Mouse (Mus musculus) splenic B cell, adult 2 months (primary cell): Measurements from ENCODE around the gene Tgif1.
A peak's percentile ranks its signal among the peaks of the same experiment; 100 is the strongest.
"Not testable (repeated sequence)": the region's sequence is repeated elsewhere in the genome, so short reads cannot be mapped to it uniquely, and the experiment has no call there.

Experiments used
- DNase-seq: peaks from one replicate; pipeline ENCODE4 v3.0.0-alpha.2; 2011; ENCODE audit warnings: low read depth, low spot score
- H3K27me3 ChIP-seq: 2 replicates; pipeline ENCODE4 v1.6.1; 2012; ENCODE audit warnings: mild to moderate bottlenecking, low read length, moderate library complexity, mixed read lengths; ENCODE audit not compliant: control insufficient read depth, poor library complexity, insufficient read depth, severe bottlenecking
- H3K36me3 ChIP-seq: 2 replicates; pipeline ENCODE4 v1.6.1; 2012; ENCODE audit warnings: mild to moderate bottlenecking, low read length, moderate library complexity, mixed read lengths; ENCODE audit not compliant: control insufficient read depth, poor library complexity, insufficient read depth, severe bottlenecking

The Tgif1 gene

GRCm38 (mm10) chr17:70838533-70838932 is 14.8 kb downstream of the Tgif1 start:
- peaks cover 12% of the 10 kb centered on the region for H3K36me3 ChIP-seq
- no peaks in the 10 kb centered on the region for H3K27me3 ChIP-seq
- DNase-seq, result no peak

DNA sequence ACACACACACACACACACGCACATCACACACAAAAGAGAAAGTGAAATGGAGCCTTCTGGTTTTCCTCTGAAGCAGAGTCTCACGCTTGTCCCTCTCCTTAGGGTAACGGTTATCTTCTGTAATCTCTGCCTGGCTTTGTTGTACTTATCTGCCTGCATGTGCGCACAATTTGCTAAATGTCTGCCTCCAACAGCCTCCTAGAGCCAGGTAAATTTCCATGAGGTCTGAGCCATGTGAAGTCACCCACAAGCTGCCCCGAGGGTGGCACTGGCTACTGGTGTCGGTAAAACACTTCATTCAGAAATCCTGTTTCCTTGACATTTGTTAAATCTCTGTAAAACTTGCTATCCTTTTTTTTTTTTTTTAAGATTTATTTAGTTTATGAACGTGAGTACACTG is 15.3 kb downstream of the Tgif1 start:
- Histone ChIP-seq H3K36me3 (peaks cover 7% of the 10 kb centered on the region; the same call in 1 of the 2 replicates), H3K27me3 (no peaks in the 10 kb centered on the region)
- DNase-seq, result no peak

DNA sequence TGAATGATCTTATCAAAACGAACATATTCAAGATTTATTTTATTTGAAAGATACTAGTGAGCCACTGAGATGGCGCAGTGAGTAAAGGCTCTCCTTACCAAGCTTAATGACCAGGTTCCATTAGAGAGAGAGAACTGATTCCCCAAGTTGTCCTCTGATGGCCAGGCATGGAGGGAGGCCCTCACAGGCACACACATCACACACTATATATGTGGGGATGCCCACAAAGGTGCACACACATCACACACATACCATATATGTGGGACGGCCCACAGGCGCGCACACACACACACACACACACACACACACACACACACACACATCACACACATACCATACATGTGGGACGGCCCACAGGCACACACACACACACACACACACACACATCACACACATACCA is 15.9 kb downstream of the Tgif1 start:
- not testable (repeated sequence) for DNase-seq, H3K36me3 ChIP-seq, H3K27me3 ChIP-seq

DNA sequence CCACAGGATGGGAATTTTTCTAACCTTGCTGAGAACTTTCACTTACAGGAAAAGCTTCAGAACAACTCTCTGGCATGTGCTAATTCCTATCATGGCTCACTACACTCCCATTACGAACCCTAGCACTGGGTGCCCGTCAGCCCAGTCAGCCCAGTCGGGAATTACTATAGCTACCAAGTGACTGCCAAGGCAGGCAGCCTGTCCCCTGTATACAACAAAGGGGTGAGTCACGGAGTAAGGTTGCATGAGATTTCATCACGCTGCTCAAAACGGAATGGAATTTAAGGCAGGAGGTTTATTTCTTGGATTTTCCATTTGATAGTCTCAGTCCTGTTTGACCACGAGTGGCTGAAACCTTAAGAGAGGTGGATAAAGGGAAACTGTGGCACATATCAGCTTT is 16.5 kb downstream of the Tgif1 start:
- H3K27me3 ChIP-seq, result no peaks in the 10 kb centered on the region
- H3K36me3 ChIP-seq, result peaks cover 5% of the 10 kb centered on the region; the same call in 1 of the 2 replicates
- DNase-seq, result no peak

DNA sequence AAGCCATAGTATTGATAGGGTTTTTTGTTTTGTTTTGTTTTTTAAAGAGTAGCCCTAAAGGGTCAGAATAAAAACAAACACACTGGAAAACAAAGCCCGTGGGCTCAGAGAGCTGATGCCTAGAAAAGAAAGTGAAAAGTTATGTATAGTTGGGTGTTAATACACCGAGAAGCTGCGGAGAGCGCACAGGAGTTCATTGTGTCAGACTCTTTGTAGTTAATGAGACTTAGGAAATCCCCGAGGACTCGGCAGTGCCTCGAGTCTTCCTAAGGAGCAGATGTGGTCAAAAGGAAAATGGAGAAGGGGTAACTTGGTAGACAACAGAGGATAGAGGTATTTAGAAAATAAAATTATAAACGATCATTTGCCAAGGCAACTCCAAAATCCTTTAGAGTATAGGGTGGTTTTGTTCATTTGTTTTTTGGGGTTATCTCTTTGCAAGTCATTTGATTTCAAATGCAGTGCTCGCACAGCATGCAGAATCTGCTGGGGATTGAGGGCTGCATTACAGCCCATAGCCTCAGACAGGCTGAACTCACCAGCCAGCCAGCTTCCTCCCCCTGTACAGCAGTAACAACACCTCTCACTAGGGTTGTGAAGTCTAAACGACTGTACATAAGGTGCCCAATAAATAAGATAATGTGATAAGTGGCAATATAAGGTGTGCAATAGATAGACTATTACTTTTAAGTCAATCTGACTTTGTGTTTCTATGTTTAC is 18.1 kb downstream of the Tgif1 start:
- Histone ChIP-seq H3K27me3 (no peaks in the 10 kb centered on the region), H3K36me3 (0 out of 2 replicates have a peak, but pooled peaks cover 2% of the 10 kb centered on the region)
- no peak for DNase-seq

DNA sequence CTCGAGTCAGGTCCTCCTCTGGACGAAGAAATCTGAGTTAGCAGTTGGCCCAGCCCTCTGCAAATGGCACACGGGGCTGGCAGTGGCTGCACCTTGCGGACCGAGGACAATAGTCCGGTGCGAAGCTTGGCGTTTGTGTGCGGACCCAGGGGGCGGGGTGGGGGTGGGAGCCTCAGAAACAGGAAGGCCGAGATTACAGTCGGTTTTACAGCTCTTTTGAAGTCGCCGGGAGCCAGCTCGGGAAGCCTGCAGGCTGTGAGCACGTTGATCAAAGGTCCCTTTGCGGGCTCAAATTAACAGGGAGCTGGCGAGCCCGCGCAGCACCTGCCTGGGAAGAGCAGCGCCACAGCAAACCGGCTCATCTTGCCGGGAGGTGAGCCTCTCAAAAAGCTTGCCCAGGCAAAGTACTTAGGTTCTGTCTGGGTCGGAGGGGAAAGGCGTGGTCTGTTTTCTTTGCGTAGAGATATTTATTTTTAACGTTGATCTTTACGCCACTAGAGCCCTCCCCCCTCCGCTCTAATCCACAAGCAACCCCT is 18.8 kb downstream of the Tgif1 start:
- DNase-seq, result no peak
- Histone ChIP-seq H3K27me3 (no peaks in the 10 kb centered on the region), H3K36me3 (0 out of 2 replicates have a peak, but pooled peaks cover 2% of the 10 kb centered on the region)

DNA sequence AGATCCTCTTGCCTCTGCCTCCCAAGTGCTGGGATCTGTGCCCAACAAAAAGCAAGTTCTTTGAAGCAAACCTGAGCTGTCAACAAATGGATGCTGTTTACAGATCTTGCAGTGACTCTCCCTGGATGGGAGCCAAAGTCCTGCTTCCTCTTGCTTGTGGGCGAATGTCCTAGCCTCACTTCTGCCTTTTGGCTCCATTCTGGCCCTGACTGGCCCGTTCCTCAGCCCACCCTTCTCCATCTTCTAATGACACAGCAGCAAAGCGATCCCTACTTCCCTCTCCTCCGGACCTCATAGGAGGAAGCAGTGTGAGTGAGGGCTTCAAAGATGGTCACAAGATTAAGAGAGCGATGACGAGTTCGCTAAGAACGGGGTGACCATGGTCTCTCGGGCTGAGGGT is 20.8 kb downstream of the Tgif1 start:
- Histone ChIP-seq H3K27me3 (no peaks in the 10 kb centered on the region), H3K36me3 (no peaks in the 10 kb centered on the region)
- peak; percentile 39 for DNase-seq

DNA sequence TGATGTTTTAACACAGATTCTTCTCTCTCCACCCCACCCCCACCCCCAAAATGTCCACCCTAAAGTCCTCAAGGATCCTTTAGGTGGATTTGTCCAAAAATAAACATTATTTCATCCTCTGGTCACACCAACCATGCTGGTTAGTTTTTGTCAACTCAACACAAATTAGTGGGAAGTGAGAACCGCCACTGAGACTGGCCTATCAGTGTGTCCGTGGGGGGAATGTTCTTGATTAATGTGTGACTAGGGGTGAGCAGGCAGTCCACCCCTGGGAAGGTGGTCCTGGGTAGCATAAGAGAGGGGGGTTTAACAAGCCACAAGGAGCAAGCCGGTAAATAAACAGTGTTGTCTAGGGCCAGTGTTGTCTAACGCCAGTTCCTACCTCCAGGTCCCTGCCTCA is 21.8 kb downstream of the Tgif1 start:
- no peak for DNase-seq
- no peaks in the 10 kb centered on the region for H3K36me3 ChIP-seq

DNA sequence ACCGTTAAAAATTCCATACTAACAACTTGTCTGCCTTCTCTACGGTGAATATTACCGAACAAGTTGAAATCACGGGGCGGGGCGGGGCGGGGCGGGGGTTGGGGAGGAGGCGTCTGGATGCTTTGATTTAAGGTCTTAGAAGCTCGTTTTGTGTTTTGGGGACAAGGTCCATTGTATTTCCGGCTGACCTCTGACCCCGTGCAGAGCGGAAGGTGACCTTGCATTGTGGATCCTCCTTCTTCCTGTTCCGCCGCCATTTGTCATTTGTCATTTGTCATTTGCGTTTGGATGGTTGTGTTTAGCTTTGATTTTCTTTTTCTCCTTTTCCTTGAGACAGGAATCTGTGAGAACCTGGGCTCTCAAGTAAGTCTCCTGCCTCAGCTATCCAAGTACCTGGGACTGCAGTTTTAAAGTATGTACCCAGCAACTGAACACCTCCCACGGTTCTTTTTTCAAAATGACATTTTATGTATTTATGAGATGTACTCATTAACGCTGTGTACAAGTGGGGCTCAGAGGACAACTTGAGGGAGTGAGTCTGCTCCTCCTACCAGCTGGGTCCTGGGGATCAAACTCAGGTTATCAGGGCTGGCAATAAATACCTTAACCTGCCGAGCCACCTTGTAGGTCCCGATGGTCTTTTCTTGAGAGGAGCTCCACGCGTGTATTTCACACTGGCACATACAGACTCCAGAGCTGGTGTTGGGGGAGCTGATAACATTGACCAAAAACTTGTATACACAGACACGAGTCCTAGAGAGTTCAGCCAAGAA is 23.2 kb downstream of the Tgif1 start:
- Histone ChIP-seq H3K27me3 (no peaks in the 10 kb centered on the region), H3K36me3 (no peaks in the 10 kb centered on the region)
- DNase-seq, result no peak

More for the DNA sequence above, 21.8 kb downstream of the Tgif1 start:
- no peaks in the 10 kb centered on the region for H3K27me3 ChIP-seq

DNA sequence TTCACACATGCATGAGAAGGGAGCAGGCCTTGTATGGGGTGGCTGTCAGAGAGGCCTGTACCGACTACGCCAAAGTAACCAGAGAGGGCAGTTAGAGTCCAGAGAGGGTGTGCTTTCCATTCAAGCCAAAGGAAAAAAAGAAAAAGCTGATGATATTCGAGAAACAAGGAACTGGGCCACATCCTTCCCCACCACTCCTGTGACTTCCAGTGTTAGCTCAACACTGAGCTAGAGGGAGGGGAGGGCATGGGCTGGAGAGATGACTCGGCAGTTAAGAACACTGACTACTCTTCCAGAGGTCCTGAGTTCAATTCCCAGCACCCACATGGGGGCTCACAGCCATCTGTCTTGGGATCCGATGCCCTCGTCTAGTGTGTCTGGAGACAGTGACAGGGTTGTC is 24.1 kb downstream of the Tgif1 start:
- DNase-seq, result no peak
- Histone ChIP-seq H3K27me3 (no peaks in the 10 kb centered on the region), H3K36me3 (no peaks in the 10 kb centered on the region)

DNA sequence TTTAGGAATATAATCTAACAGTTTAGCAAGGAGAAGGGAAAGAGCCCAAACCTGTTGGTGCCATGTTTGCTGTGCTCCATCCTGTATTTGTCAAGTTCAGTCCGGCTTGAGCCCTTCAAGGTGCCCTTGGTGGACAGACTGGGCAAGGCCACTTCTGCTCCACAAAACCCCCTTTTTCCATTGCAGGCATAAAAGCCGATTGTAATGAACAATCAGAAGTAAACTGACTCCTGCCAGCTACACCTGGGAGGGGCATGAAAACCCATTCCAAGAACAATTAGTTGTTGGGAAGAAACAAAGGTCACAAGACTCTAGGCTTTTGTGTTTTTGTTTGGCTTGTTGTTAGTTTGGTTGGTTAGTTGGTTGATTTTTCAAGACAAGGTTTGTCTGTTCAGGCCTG is 24.8 kb downstream of the Tgif1 start:
- no peak for DNase-seq
- no peaks in the 10 kb centered on the region for H3K27me3 ChIP-seq

DNA sequence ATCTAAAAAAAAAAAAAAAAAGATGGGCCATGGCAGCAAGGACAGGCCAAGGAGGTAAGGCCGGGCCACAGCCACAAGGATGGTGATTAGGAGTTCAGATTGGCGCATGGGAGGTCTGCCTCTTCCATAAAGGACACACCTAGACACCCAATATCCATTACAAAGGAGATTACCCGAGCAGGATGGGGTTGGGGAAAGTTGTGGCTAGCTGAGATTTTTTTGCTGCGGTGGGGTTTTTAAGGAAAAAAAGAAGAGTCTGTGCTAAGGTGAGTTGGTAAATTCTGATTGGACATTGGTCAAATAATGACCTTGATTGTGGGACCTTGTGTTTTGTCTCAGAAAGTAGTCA is 25.2 kb downstream of the Tgif1 start:
- H3K36me3 ChIP-seq, result no peaks in the 10 kb centered on the region
- DNase-seq, result no peak
- no peaks in the 10 kb centered on the region for H3K27me3 ChIP-seq

More for the DNA sequence above, 24.8 kb downstream of the Tgif1 start:
- H3K36me3 ChIP-seq, result no peaks in the 10 kb centered on the region

- not testable (repeated sequence) for H3K27me3 ChIP-seq, H3K36me3 ChIP-seq, DNase-seq
Measured at GRCm38 (mm10) chr17:70827463-70828179, 25.7 kb downstream of the Tgif1 start.

DNA sequence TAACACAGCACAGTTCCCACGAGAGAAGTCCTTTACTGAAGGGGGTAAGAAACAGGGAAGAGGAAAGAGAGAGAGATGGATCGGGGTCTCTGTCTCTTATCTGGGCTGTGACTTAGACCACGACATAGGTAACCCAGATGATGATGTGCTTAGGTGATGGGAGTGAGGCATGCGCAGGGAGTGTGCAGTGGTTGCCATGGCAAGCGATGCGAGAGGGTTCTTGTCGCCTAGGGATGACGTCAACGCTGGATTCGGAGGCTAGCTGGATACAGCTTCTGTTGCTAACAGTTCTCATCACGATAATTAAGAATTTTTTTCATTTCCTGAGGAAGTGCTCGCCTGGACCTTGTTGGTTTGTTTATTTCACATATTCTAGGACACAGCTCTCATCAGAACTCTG is 27.1 kb downstream of the Tgif1 start:
- DNase-seq, result no peak
- Histone ChIP-seq H3K27me3 (no peaks in the 10 kb centered on the region; the same call in 1 of the 2 replicates), H3K36me3 (no peaks in the 10 kb centered on the region)

GRCm38 (mm10) chr17:70823083-70823482 is 30.3 kb downstream of the Tgif1 start:
- H3K36me3 ChIP-seq, result no peaks in the 10 kb centered on the region
- no peaks in the 10 kb centered on the region; the same call in 1 of the 2 replicates for H3K27me3 ChIP-seq
- no peak for DNase-seq
